Mouse (Mus musculus): ENCODE measurements at regions not wholly inside any gene's neighbourhood (a gene's known extent, or its start where the extent isn't known, plus 50 kb on each side); places are given as distances from the start of the nearest gene placed in this dataset.
A peak's percentile ranks its signal among the peaks of the same experiment; 100 is the strongest.

DNA sequence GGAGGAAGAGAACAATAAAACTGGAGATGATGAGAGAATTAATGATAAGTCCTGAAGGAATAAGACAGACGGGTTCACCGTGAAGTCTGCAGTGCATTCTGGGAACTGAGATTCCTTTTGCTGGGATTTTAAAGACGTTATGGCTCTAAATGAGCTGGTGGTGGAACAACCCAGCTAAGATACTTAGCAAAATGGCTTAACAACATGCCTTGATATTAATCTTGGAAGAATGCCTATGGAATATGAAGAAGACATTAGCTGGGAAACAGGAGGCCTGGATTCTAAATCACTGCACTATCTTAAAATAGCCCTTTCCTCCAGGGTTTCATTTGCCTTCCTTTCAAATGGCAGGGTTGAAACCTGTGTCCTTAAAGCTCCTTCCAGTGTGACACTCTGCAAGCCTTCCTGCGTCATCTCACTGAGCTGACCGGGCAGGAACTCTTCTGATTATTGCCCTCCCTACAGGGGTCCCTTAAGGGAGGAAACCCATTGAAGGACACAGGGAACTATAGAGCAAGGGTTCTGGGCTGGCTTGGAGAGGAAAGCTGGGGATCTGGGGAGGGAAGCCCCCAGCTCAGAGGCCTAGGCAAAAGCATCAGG lies 323.9 kb upstream of the Trib2 start:
- DNase-seq (ENCODE audit: low read depth, low spot score) = no peak

DNA sequence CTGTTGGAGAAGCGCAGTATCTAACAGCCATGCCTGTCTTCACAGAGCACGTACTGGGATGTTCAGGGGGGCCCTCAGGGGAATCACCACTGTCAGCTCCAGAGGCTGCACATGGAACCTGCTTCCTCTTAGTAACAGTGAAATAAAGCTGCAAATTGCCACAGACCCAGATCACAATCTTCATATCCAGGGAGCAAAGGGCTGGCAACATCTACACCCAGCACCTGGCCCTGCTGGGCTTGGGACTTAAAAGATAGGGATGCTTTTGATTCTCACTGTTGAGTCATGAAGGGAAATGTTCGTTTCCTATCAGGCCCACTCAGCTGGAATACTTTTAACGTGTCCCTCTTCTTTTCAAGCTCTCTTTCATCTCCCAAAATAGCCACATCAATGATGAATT lies 322.4 kb upstream of the Trib2 start:
- no peak for DNase-seq (ENCODE audit: low read depth, low spot score)

DNA sequence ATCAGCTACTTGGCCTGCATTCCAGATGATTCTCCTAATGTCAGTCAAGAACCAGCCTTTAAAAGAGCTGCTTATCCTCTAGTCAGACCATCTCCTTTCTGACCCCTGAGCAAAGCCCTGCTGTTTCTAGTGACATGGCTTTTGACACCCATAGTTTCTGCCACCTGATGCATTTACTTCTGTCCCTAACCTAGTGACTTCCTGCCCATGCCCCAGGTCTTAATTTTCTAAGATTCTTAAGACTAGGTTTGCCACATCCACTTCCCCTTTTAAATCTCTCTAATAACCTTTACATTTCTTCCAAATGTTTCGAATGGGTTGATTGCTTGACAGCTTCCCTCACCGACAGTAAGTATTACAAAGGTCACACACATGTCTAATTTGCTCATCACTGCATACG lies 321.1 kb upstream of the Trib2 start:
- no peak for DNase-seq (ENCODE audit: low read depth, low spot score)

DNA sequence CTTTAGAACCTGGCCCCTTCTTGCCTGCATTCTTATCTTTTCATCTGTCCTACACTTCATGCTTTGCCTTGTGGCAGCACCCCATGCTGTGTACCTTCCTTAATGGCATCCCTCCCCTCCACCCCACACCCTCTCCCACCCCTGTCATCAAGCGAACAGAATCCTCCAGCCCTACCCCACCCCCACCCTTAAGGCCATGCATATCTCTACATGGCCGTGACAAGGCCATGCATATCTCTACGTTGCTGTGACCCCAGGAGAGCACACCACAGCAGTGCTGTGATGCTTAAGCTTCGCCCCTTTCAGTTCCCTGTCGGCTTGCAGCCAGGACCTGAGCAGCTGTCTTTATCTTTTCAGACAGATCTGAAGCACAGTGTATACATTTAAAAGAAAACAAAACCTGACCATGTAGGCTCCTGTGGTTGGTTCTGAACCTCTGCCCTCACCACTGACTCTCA lies 319.5 kb upstream of the Trib2 start:
- DNase-seq (ENCODE audit: low read depth, low spot score) = no peak

DNA sequence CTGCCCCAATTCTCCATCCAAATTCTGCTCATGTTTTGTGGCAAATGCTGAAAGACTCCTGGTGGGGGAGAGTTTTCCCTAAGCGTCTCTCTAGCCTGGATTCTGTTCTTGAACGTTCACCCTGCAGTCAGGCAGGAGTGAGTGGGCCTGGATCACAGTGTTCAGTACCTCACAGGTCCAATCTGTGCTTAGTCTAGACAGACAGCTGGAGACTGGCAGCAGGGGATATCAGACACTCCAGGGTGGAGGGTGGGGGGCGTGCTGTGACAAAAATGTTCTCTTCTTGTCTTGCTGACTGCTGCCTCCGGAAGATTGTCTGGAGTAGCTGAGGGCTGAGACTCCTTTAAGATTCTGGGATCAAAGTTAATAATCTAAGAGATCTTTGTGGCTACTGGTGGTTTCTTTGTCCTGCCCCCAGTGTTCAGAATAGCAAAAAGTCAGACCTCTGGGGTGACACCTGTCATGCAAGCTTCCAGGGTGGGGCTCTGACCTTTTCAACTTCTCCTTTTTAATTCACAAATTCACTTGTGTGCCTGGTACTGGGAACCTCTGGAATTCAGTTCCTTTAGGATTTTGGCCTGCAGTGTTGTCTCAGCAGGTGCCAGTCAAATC lies 319.0 kb upstream of the Trib2 start:
- DNase-seq (ENCODE audit: low read depth, low spot score) = no peak

DNA sequence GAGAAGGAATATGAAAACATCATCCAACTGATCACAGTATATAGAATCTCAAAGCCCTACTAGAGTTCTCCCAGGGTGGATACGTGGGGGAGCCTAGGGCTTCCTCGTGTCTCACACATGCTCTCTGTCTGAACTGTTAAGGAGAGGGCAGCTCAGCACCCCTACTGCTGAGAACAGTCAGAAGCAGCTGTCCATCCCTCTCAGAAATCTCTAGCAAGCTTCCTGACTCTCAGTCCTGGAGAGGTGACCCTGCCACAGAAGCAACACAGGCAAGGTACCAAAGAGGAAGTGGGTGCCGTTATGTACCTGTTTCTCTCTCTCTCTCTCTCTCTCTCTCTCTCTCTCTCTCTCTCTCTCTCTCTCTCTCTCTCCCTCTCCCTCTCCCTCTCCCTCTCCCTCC lies 317.7 kb upstream of the Trib2 start:
- DNase-seq (ENCODE audit: low read depth, low spot score) = no peak

DNA sequence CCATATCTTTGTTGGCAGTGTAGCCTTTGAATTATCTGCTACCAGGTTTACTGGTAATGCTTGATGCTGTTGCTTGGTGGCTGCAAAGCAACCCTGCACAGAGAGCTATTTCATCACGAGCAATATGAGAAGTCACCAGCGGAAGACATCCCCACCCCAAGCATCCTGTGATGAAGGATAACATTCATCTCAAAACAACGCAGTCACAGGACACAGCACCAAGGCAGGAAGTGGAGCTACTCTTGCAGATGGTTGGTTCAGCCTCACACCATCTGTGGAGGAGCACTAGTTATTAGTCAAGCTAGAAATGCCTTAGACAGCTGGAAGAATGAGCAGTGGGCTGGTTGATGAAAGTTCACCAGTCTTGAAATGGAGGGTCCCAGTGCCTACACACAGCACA lies 316.5 kb upstream of the Trib2 start:
- no peak for DNase-seq (ENCODE audit: low read depth, low spot score)

DNA sequence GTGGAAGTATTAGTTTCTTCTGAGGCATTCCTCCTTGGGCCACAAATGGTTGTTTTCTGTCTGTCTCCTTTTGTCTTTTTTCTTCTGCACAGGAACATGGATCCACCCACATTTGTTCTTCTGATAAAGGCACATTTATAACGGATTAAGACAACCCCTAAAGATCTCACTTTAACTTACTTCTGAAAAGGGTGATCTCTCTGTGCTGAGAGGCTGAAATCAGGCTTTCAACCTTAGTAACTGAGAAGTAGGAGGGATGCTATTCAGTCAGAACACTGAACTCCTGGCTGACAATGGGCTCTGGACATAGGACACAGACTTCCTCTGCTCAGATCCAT lies 315.0 kb upstream of the Trib2 start:
- DNase-seq (ENCODE audit: low read depth, low spot score) = no peak

DNA sequence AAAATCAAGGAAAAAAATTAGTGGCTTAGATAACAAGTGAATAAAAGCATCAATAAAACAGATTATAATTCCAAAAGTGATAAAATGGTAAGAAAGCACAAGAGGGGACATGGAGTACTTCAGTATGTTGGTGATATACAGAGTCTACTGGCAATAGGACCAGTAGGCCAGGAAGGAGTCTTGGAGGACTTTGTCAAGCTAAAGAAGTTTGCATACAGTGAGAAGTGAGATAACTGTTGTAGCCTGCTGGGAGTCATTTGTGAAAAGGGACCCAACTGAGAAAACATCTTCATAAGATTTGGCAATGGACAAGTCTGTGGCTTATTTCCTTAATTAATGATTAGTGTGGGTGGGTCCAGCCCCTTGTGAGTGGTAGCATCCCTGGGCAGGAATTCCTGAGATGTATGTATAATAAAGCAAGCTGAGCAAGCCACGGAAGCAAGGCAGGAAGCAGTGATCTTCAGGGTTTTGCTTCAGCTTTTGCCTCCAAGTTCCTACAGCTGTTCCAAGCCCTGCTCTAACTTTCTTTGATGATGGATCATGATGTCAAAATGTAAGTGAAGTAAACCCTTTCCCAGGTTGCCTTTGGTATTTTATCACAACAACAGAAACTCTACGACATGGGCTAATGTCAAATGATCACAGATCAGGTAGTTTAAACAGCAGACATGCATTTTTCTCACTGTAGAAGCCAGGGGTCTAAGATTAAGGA lies 314.5 kb upstream of the Trib2 start:
- no peak for DNase-seq (ENCODE audit: low read depth, low spot score)

DNA sequence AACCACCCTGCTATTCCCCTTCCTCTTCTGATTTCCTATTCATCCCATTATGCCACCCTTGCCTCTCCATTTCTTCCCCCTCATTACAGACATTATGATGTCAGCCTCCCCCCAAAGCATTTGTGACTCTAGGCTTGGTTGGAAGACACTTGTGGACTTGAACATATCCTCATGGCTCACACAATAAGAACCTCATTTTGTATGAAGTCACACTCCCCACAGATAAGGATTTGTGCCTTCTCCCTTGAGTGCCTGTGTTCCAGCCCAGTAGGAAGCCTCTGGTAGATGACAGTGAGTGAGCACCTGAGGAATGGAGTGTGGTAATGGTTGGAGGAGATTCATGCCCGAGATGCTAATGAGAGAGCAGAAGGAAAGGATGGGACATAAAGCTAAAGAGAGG lies 313.9 kb upstream of the Trib2 start:
- DNase-seq (ENCODE audit: low read depth, low spot score) = no peak

DNA sequence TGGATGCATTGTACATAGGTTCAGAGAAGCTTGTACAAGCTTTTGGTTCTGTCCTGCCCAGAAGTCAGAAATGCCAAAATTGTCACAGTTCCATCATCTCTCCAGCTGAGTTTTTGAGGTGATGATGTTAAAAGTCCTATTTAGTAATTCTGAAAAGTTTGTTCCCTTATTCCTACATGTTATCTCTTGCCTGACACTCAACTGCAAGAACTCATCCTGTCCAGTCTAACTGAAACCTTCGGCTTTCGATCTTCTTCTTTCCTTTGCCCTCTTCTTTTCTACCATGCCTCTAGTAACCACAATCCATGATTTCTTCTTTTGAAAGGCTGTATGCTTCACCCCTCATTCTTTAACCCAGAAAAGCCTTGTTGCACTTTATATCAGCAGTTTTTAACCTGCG lies 313.2 kb upstream of the Trib2 start:
- no peak for DNase-seq (ENCODE audit: low read depth, low spot score)

DNA sequence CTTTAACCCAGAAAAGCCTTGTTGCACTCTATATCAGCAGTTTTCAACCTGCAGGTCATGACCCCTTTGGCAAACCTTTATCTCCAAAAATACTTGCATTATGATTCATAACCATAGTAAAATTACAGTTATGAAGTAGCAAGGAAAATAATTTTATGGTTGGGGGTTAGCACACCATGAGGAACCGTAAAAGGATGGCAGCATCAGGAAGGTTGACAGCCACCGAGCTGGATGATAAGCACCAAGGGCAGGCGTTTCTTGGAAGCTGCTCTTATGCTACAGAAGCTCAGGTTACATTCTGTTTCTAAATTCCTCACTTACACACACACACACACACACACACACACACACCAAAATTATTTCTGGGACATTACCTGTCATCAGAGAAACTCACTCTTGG lies 312.5 kb upstream of the Trib2 start:
- DNase-seq (ENCODE audit: low read depth, low spot score) = no peak

DNA sequence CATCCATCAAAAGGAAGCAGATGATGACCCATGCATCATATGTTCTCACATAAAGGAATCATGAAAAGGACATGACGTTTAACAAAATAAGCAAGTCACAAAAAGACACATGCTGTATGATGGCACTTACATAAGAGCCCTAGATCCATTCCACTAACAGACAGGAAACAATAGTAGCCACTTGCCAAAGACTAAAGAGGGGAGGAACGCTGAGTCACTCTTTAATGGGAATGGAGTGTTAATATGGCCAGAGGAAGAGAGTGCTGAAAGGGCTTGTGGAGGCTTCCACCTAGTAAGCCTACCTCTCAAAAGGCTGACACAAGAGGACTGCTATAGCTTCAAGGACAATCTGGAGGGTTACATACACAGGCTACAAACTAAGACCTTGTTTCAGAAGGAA lies 308.2 kb upstream of the Trib2 start:
- DNase-seq (ENCODE audit: low read depth, low spot score) = no peak

DNA sequence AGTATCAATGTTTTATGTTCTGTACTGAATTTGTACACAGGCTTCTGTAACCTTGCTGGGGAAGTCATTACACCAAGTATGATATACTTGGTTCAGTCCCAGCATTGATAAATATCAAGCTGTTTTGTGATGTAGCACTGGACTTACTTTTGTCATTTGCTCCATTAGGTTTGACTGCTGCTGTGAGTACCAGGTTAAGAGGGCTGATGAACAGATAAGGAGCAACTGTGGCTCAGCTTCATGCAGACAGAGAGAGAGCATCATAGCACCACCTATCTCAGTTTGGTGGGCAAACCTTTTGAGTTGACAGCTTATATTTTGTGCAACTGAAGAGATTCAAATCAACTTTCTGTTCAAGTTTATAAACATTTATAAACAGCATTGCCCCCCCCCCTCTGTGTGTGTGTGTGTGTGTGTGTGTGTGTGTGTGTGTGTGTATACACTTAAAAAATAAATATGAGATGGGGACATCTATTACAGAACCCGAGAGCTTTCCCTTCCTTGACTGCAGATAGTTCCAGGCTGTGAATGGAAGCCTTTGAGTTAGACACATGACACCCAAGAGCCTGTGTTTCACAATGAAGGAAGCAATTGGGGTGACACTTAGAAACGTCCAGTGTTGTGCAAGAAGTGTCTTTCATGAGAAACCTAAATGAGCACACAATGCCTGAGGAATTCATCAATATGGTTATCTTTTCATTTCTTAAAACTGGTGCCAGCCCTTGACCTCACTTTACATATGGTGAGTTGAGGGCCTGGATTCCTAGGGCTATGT lies 305.8 kb upstream of the Trib2 start:
- no peak for DNase-seq (ENCODE audit: low read depth, low spot score)

DNA sequence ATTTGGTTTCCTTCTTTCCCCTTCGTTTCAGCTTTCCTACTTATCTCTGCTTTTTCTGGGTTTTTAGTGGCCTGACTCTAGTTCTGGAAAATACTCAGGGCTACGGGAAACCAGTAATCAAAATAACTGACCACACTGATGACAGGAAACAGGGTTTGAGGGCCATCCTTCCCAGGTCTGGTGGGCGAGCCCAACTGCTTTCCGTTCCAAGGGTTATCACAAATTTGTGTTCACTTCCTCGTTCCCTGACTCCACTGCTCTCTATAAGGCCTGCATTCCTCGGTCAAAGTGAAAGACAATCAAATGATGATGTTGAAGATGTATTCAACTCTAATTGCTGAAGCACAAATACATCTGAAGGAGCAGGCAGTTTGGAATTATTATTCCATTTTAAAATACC lies 305.1 kb upstream of the Trib2 start:
- no peak for DNase-seq (ENCODE audit: low read depth, low spot score)

DNA sequence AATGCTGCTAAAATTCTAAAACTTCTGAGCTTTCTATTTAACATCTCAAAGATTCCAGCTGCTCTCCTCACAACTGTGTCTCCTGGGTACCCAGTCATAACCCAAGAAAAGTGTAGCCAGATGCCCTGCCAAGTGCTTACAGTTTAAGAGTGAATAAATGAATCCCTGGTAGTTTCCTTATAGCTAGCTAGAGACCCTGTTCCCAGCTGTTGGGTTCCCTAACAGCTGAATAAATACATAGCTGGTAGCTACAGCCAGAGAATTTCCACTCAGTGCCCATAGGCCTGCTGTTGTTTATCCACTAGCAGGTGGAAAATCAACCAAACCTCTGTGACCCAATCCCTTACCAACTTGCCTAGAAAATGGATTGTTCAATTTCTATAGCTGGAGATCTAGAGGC lies 302.0 kb upstream of the Trib2 start:
- no peak for DNase-seq (ENCODE audit: low read depth, low spot score)

DNA sequence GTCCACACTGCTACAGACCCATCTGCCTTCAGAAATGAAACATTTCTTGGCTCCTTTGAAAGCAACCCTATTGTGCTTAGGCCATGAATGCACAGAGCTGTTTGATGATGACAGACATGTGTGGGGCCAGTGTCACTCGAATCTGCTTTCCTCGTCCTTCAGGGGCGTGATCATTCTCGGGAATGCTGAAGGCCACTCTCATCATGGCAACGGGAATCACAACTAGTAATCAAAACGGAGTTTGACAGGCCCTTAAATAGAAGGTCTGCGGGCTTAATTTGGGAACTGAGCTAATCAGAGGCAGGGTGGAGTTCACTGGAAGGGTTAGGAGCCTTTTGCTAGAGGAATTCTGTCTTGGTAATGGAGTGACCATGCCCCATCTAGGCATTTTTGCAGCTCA lies 290.2 kb upstream of the Trib2 start:
- no peak for DNase-seq (ENCODE audit: low read depth, low spot score)

DNA sequence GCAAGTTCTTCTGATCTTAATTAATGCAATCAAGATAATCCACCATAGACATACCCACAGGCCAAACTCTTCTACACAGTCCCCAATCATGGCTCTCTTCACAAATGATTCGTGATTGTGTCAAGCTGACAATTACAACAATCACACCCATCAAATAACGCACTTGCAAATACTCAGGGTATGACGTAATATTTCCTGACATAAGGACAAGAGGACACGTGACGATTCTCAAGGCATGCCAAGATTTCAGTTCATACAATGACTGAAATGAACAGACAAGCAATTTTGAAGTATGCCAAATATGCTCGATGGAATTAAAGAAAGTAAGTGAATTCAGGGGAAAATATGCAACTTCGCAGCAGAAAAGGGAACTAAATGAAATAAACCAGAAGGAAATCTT lies 282.1 kb upstream of the Trib2 start:
- no peak for DNase-seq (ENCODE audit: low read depth, low spot score)

DNA sequence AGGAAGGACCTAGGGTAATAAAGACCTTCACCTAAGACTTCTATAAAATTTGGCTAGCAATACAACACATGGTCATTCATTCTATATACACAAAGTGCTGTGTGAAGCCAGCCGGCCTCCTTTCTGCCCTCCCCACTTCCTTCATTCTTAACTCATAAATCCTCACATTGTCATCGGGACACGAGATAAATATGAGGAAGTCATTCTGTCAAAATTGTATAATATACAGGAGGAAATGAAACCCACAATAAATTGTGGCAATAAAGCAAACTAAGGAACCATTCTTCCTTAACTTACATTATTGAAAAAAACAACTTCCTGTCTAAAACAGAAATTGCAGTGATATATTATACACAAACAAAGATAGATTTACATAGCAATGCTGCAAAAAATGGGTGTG lies 275.9 kb upstream of the Trib2 start:
- no peak for DNase-seq (ENCODE audit: low read depth, low spot score)

DNA sequence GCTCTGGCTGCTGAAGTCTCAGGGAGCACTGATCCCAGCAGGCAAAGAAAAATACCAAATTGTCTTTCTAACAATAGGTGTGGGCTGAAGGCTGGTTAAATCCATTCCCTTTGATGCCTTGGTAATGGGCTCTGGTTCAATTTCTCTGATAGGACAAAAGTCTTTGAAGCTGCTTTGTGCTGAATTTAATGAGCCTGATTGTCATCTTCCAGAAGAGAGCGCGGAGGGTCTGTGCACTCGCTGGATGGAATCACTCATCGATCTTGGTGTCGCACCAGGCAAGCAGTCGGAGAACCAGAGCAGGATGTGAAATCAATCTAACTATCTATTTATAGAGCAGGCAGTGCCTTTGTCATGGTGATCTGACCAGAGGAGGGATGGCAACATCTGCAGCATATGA lies 274.6 kb upstream of the Trib2 start:
- DNase-seq (ENCODE audit: low read depth, low spot score) = peak; percentile 17

DNA sequence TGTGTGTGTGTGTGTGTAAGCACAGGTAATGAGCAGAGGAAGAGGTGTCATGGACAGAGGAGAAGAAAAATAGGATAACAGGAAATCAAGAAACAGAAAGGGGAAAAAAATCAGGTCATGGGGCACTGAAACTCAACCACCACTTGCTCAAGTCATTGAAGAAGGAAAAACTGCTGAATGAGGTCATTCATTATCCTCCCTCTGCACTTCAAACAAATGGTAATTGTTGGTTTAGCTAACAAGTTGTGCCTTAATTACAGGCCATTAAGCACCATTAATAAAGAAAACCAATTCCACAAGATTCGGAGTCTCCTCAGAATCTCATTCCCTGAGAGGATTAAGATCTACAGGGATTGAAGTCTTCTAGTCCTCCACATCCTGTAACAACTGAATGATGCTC lies 266.5 kb upstream of the Trib2 start:
- DNase-seq (ENCODE audit: low read depth, low spot score) = no peak

DNA sequence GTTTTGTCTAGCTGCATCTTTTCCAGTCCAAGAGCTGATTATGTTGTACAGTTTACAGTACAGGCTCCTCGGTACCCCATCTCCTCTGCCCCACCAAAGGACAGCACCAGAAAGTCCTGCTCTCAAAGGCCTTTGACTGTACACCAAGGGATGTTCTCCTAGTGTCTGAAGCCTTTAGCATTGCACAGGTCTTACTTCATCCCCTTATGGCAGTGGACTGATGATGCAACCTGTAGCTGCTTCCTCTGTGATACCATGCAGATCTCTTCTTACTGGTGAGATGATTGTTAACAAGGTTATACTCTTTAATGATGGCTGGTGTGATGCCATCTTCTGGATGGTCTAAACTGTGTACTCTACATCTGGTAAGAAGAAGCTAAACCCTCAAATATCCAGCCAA lies 260.5 kb upstream of the Trib2 start:
- no peak for DNase-seq (ENCODE audit: low read depth, low spot score)

DNA sequence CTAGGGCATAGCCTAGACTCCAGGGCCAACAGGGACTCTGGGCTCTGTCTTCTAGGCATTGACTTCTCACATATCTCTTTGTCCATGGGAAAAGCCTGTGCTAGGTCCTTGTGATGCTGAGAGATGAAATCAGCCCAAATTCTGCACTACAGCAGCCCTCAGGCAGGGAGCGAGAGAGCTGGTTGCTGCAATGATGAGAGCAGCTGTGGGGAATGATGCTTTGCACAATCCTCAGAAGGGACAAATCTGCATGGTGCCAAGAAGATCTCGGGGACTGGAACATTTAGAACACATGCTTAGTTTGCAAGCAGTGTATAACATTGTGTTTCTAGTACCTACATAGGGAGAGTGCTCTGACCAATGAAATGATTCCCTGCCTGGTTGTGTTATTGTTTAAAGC lies 259.2 kb upstream of the Trib2 start:
- no peak for DNase-seq (ENCODE audit: low read depth, low spot score)
